Mouse (Mus musculus): Measurements from ENCODE around the gene Emc10. TPM values are rescaled to one million over a fixed set of nuclear protein-coding genes. Genes with fewer than 3 reads are reported as not detected.
A peak's percentile ranks its signal among the peaks of the same experiment; 100 is the strongest.

Emc10 gene
- polyA plus RNA-seq, 1 experiment from 2014 or later = 77.2 TPM

DNA sequence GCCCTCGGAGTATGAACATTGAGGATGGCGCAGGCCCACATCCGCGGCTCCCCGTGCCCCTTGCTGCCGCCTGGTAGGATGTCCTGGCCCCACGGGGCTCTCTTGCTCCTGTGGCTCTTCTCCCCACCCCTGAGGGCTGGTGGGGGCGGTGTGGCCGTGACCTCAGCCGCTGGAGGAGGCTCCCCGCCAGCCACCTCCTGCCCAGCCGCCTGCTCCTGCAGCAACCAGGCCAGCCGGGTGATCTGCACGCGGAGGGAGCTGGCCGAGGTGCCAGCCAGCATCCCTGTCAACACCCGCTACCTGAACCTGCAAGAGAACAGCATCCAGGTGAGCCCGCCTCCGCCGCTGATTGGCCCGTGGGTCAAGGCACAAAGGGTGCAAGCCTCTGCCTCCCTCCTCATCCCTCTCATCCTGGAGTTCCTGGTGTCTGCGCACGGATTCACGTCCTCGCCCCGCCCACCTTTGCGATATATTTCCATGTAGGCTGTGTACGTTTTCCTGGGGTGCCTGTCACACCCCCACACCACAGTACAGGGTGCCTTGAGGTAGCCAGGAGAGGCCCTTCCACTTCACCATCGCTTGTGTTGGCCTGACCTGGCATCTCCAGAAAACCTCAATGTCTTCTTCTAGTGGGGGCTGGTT, 51.3 kb downstream of the Emc10 start:
- H3K9me3 ChIP-seq (ENCODE audit: control insufficient read depth, low read length) = no peaks in the 10 kb centered on the region
- no peak overlapping the region for H3K4me2 ChIP-seq (ENCODE audit: low read depth, low read length)
- no peak overlapping the region for H3K27ac ChIP-seq (ENCODE audit: low read length)
- H3K27me3 ChIP-seq (replicated peaks; ENCODE audit: control insufficient read depth, insufficient read depth, low read length) = peaks cover 61% of the 10 kb centered on the region
- no peaks in the 10 kb centered on the region for H3K4me1 ChIP-seq (ENCODE audit: control insufficient read depth, insufficient read depth, low read length)
- WGBS = 9% methylated on average over 29 of the region's 29 CpGs
- no peak overlapping the region for H3K4me3 ChIP-seq (ENCODE audit: low read length)
- no peaks in the 10 kb centered on the region for H3K36me3 ChIP-seq (ENCODE audit: control insufficient read depth, insufficient read depth, low read length)
- no peak overlapping the region for H3K9ac ChIP-seq (ENCODE audit: low read depth, low read length)
- ATAC-seq = no peak

DNA sequence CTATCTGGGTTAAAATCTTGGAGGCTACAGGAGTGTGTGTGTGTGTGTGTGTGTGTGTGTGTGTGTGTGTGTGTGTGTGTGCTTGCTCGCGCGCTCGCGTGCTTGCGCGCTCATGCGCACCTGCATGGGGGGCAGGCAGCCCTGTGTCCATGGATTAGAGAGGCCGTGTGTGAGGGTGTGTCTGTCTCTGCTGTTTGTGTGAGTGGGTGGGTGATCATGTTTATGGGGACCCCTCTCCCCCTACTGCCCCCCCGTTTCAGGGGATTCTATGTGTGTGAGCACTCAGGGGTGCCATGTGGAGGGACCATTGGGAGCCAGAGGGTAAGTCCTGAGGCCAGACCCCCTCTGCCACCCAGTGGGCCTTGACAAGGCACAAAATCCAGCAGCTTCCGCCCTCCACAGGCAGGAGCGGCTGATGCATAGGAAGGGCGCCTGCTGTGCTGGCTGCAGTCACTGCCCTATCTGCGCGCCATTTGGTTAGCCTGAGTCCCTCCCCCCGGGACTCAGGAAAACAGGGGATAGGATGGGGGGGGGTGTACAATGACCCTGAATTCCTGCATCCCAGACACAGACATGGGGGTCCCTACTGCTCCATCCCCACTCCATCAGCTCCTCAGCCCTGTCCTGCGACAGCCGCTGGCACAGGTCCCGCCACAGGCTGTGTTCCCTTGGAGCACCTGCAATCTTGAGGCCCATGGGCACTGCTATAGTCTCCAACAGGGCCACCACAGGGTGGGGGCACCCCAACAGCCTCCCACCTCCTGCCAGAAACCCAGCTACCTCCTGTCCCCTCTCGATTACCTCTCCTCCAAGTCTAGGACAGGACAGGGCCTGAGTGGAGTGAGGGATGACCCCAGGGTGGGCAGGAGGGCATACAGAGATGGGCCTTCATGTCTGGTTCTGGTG, 52.8 kb downstream of the Emc10 start:
- WGBS = 5% methylated on average over 20 of the region's 20 CpGs
- peaks cover 70% of the 10 kb centered on the region for H3K27me3 ChIP-seq (replicated peaks; ENCODE audit: control insufficient read depth, insufficient read depth, low read length)

DNA sequence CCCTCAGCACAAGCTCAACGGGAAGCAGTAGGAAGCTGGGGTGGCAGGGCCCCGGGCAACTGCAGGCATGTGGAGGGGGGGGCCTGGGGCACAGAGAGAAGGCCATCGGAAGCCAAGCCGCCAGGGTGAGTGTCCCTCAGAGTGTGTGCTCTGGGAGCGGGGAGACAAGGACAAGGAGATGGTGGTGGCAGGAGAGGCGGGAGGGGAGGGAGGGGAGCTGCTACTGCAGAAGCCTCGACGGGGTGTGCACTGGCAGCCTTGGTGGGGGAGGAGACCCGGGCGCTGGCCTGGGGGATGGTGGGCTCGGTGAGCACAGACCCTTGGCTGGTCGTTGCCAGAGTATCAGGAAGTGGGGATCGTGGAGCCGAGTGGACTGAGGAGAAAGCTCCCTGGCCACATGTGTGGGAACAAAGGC, 53.9 kb downstream of the Emc10 start:
- Histone ChIP-seq H3K9ac (ENCODE audit: low read depth, low read length) (peak overlapping the region; percentile 17), H3K4me3 (ENCODE audit: low read length) (peak overlapping the region; percentile 4), H3K9me3 (ENCODE audit: control insufficient read depth, low read length) (no peaks in the 10 kb centered on the region), H3K4me2 (ENCODE audit: low read depth, low read length) (peak overlapping the region; percentile 13; the same call in 1 of the 2 replicates), H3K36me3 (ENCODE audit: control insufficient read depth, insufficient read depth, low read length) (no peaks in the 10 kb centered on the region), H3K27ac (ENCODE audit: low read length) (no peak overlapping the region), H3K27me3 (replicated peaks; ENCODE audit: control insufficient read depth, insufficient read depth, low read length) (peaks cover 72% of the 10 kb centered on the region), H3K4me1 (ENCODE audit: control insufficient read depth, insufficient read depth, low read length) (no peaks in the 10 kb centered on the region)
- no peak for ATAC-seq
- under 1% methylated on average over 14 of the region's 14 CpGs for WGBS

More for the DNA sequence above, 52.8 kb downstream of the Emc10 start:
- Histone ChIP-seq H3K4me1 (ENCODE audit: control insufficient read depth, insufficient read depth, low read length) (no peaks in the 10 kb centered on the region), H3K9ac (ENCODE audit: low read depth, low read length) (no peak overlapping the region), H3K4me2 (ENCODE audit: low read depth, low read length) (no peak overlapping the region; the same call in 1 of the 2 replicates), H3K9me3 (ENCODE audit: control insufficient read depth, low read length) (no peaks in the 10 kb centered on the region), H3K36me3 (ENCODE audit: control insufficient read depth, insufficient read depth, low read length) (no peaks in the 10 kb centered on the region), H3K27ac (ENCODE audit: low read length) (no peak overlapping the region), H3K4me3 (ENCODE audit: low read length) (peak overlapping the region; percentile 4)
- no peak for ATAC-seq

DNA sequence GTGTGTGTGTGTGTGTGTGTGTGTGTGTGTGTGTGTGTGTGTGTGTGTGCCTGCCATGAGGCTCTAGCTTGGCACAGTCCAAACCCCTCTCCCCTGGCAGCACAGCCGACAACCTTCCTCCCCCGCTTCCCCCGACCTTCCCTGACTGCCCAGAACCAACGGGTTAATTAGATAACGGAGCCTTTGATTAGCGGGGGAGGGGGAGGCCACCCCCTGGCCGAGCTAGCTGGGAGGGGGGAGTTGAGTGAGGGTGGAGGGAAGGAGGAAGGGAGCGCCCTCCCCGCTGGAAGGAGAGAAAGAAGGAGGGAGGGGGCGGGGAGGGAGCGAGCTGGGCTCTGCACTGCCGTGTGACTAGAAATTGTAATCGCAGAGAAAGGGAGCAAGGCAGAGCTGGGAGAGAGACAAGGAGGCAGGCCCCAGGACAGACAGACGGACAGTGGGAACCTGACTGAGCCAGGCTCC, 54.6 kb downstream of the Emc10 start:
- no peaks in the 10 kb centered on the region for H3K36me3 ChIP-seq (ENCODE audit: control insufficient read depth, insufficient read depth, low read length)
- H3K4me2 ChIP-seq (ENCODE audit: low read depth, low read length) = 0 out of 2 replicates have a peak overlapping the region, but pooled peaks have one; percentile 13
- H3K9ac ChIP-seq (ENCODE audit: low read depth, low read length) = peak overlapping the region; percentile 17
- no peak overlapping the region for H3K27ac ChIP-seq (ENCODE audit: low read length)
- WGBS = 2% methylated on average over 13 of the region's 14 CpGs
- peak; percentile 54; the same call in 1 of the 2 replicates for ATAC-seq
- H3K4me3 ChIP-seq (ENCODE audit: low read length) = peak overlapping the region; percentile 4
- peaks cover 75% of the 10 kb centered on the region for H3K27me3 ChIP-seq (replicated peaks; ENCODE audit: control insufficient read depth, insufficient read depth, low read length)
- no peaks in the 10 kb centered on the region for H3K9me3 ChIP-seq (ENCODE audit: control insufficient read depth, low read length)
- H3K4me1 ChIP-seq (ENCODE audit: control insufficient read depth, insufficient read depth, low read length) = no peaks in the 10 kb centered on the region

DNA sequence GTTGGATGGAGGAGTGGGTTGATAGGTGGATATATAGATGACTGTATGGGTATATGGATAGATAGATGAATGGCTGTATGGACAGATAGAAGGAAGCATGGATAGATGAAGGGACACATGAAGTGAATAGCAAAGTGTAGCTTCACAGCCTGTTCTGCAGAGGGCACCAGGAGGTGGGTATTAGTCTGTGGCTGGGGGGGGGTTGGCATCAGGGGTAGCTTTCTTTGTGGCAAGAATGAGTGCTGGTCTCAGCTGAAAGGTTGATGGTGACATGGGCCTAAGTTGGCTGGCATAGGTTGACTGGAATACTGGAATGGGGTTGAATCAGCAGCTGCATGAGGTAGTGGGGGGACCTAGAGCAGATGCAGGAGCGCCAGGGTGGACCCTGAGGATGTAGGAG, 55.1 kb downstream of the Emc10 start:
- Histone ChIP-seq H3K4me1 (ENCODE audit: control insufficient read depth, insufficient read depth, low read length) (no peaks in the 10 kb centered on the region), H3K9ac (ENCODE audit: low read depth, low read length) (no peak overlapping the region), H3K27ac (ENCODE audit: low read length) (no peak overlapping the region), H3K9me3 (ENCODE audit: control insufficient read depth, low read length) (no peaks in the 10 kb centered on the region), H3K36me3 (ENCODE audit: control insufficient read depth, insufficient read depth, low read length) (no peaks in the 10 kb centered on the region), H3K27me3 (replicated peaks; ENCODE audit: control insufficient read depth, insufficient read depth, low read length) (peaks cover 71% of the 10 kb centered on the region), H3K4me2 (ENCODE audit: low read depth, low read length) (no peak overlapping the region), H3K4me3 (ENCODE audit: low read length) (no peak overlapping the region)
- ATAC-seq = no peak
- WGBS = 0% methylated on average over 1 of the region's 1 CpGs

DNA sequence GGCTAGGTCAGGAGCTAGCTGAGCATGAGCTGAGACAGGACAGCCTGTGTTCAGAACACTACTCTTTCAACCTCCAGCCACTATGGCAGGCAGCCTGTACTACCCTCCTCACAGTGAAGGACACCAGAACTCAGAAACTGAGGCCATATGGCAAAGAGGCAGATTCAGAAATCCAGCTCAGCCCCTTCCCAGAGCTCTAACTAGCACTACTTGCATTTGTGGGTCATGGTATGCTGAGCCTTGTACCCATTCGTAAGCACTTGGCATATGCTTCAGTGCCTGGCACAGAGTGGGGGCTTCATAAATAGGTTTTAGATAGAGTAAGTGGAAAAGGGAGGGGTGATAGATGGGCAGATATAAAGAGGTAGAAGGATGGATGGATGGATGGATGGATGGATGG, 55.9 kb downstream of the Emc10 start:
- Histone ChIP-seq H3K27me3 (replicated peaks; ENCODE audit: control insufficient read depth, insufficient read depth, low read length) (peaks cover 64% of the 10 kb centered on the region), H3K4me3 (ENCODE audit: low read length) (no peak overlapping the region)
- no peak for ATAC-seq

More for the DNA sequence above, 55.9 kb downstream of the Emc10 start:
- no peak overlapping the region for H3K27ac ChIP-seq (ENCODE audit: low read length)
- H3K4me2 ChIP-seq (ENCODE audit: low read depth, low read length) = no peak overlapping the region
- H3K4me1 ChIP-seq (ENCODE audit: control insufficient read depth, insufficient read depth, low read length) = no peaks in the 10 kb centered on the region
- no peaks in the 10 kb centered on the region for H3K36me3 ChIP-seq (ENCODE audit: control insufficient read depth, insufficient read depth, low read length)
- H3K9me3 ChIP-seq (ENCODE audit: control insufficient read depth, low read length) = no peaks in the 10 kb centered on the region
- 77% methylated on average over 1 of the region's 1 CpGs for WGBS
- no peak overlapping the region for H3K9ac ChIP-seq (ENCODE audit: low read depth, low read length)

Small RNA genes within 50 kb of the gene (microRNA-seq; reads per million reads assigned to microRNA genes)
- gene Mir7052 = not detected
- gene Mir7053 = not detected

Other genes starting within 250 kb of the Emc10 start
- 1.4 and 1.6 TPM in 2 replicates for gene 1700028J19Rik, start 249.8 kb downstream of the Emc10 start, polyA plus RNA-seq (2015; fragmentation: Nextera tagmentation; extraction: Ambion mirVana)
- gene 2410002F23Rik, start 249.8 kb downstream of the Emc10 start, polyA plus RNA-seq (2015; fragmentation: Nextera tagmentation; extraction: Ambion mirVana) = 101 and 114 TPM in 2 replicates
- gene Acp4, start 239.2 kb downstream of the Emc10 start, polyA plus RNA-seq (2015; fragmentation: Nextera tagmentation; extraction: Ambion mirVana) = not detected in 2 replicates
- gene Gm15517, start 235.1 kb downstream of the Emc10 start, polyA plus RNA-seq (2015; fragmentation: Nextera tagmentation; extraction: Ambion mirVana) = not detected in 2 replicates
- gene Clec11a, start 189.6 kb downstream of the Emc10 start, polyA plus RNA-seq (2015; fragmentation: Nextera tagmentation; extraction: Ambion mirVana) = 6.7 and 7.1 TPM in 2 replicates
- gene Shank1, start 186.3 kb downstream of the Emc10 start, polyA plus RNA-seq (2015; fragmentation: Nextera tagmentation; extraction: Ambion mirVana) = 1.2 and 1.5 TPM in 2 replicates
- 0.82 and 1.2 TPM in 2 replicates for gene Syt3, start 112.4 kb downstream of the Emc10 start, polyA plus RNA-seq (2015; fragmentation: Nextera tagmentation; extraction: Ambion mirVana)
- gene 1700008O03Rik, start 110.7 kb downstream of the Emc10 start, polyA plus RNA-seq (2015; fragmentation: Nextera tagmentation; extraction: Ambion mirVana) = 0.66 and 0.88 TPM in 2 replicates
- 0.31 and 0.43 TPM in 2 replicates for gene Lrrc4b, start 67.5 kb downstream of the Emc10 start, polyA plus RNA-seq (2015; fragmentation: Nextera tagmentation; extraction: Ambion mirVana)
- 2.3 and 2.4 TPM in 2 replicates for gene Aspdh, start 31.1 kb downstream of the Emc10 start, polyA plus RNA-seq (2015; fragmentation: Nextera tagmentation; extraction: Ambion mirVana)
- 83.5 and 86.3 TPM in 2 replicates for gene Josd2, start 28.5 kb downstream of the Emc10 start, polyA plus RNA-seq (2015; fragmentation: Nextera tagmentation; extraction: Ambion mirVana)
- 5.9 and 6.2 TPM in 2 replicates for gene Fam71e1, start 52 bp upstream of the Emc10 start, polyA plus RNA-seq (2015; fragmentation: Nextera tagmentation; extraction: Ambion mirVana)
- 0.38 and 0.45 TPM in 2 replicates for gene Mybpc2, start 28.1 kb upstream of the Emc10 start, polyA plus RNA-seq (2015; fragmentation: Nextera tagmentation; extraction: Ambion mirVana)
- gene Spib, start 35.5 kb upstream of the Emc10 start, polyA plus RNA-seq (2015; fragmentation: Nextera tagmentation; extraction: Ambion mirVana) = 0.39 and 0.48 TPM in 2 replicates
- gene Pold1, start 52.3 kb upstream of the Emc10 start, polyA plus RNA-seq (2015; fragmentation: Nextera tagmentation; extraction: Ambion mirVana) = 68.5 and 76.4 TPM in 2 replicates
- gene Nr1h2, start 57.4 kb upstream of the Emc10 start, polyA plus RNA-seq (2015; fragmentation: Nextera tagmentation; extraction: Ambion mirVana) = 79.3 and 83.3 TPM in 2 replicates
- gene Napsa, start 75.9 kb upstream of the Emc10 start, polyA plus RNA-seq (2015; fragmentation: Nextera tagmentation; extraction: Ambion mirVana) = 3.4 and 3.9 TPM in 2 replicates
- 0.20 and 0.22 TPM in 2 replicates for gene Kcnc3, start 94.1 kb upstream of the Emc10 start, polyA plus RNA-seq (2015; fragmentation: Nextera tagmentation; extraction: Ambion mirVana)
- 70.3 and 81.3 TPM in 2 replicates for gene Myh14, start 174.3 kb upstream of the Emc10 start, polyA plus RNA-seq (2015; fragmentation: Nextera tagmentation; extraction: Ambion mirVana)
- gene Izumo2, start 212.2 kb upstream of the Emc10 start, polyA plus RNA-seq (2015; fragmentation: Nextera tagmentation; extraction: Ambion mirVana) = not detected in 2 replicates